Mouse (Mus musculus) T-cell, adult 2 months (primary cell): ENCODE results near the gene Tub.

Experiments used
- DNase-seq: peaks from one replicate; pipeline ENCODE4 v3.0.0; 2022; ENCODE audit warnings: low spot score

Gene Tub

GRCm38 (mm10) chr7:108950312-108950761, at the start of gene Tub:
Gene Tub, plus strand, starts transcription at chr7:108950338.
- DNase-seq: peak; percentile 53

GRCm38 (mm10) chr7:108903969-108904368, 46.2 kb upstream of the Tub start:
- DNase-seq: no peak

- no peak for DNase-seq
Observed at GRCm38 (mm10) chr7:108927043-108927442, 23.1 kb upstream of the Tub start.

GRCm38 (mm10) chr7:108928280-108929188, 21.6 kb upstream of the Tub start:
- DNase-seq: no peak

- DNase-seq: no peak
Observed at GRCm38 (mm10) chr7:108929726-108930393, 20.3 kb upstream of the Tub start, which contains the start of gene Nlrp10. Gene Nlrp10, minus strand, starts transcription at chr7:108930178.

GRCm38 (mm10) chr7:108933794-108934731, 16.1 kb upstream of the Tub start, which contains the start of gene Eif3f:
Gene Eif3f, plus strand, starts transcription at chr7:108934417.
- DNase-seq: peak; percentile 94

GRCm38 (mm10) chr7:108934836-108935235, 15.3 kb upstream of the Tub start:
- DNase-seq: no peak

GRCm38 (mm10) chr7:108935411-108935810, 14.7 kb upstream of the Tub start:
- no peak for DNase-seq

- DNase-seq: no peak
Observed at GRCm38 (mm10) chr7:108936591-108936990, 13.5 kb upstream of the Tub start.

GRCm38 (mm10) chr7:108941466-108941865, 8.7 kb upstream of the Tub start:
- no peak for DNase-seq

- peak; percentile 23 for DNase-seq
Observed at GRCm38 (mm10) chr7:108944002-108944401, 6.1 kb upstream of the Tub start.

- no peak for DNase-seq
Observed at GRCm38 (mm10) chr7:108948611-108949010, 1.5 kb upstream of the Tub start.

GRCm38 (mm10) chr7:108949301-108949700, 837 bp upstream of the Tub start:
- no peak for DNase-seq

GRCm38 (mm10) chr7:108950762-108951331, 709 bp downstream of the Tub start:
- DNase-seq: peak; percentile 15

- DNase-seq: no peak
Observed at GRCm38 (mm10) chr7:108952801-108953200, 2.7 kb downstream of the Tub start.

- DNase-seq: peak; percentile 10
Observed at GRCm38 (mm10) chr7:108954185-108954584, 4.0 kb downstream of the Tub start.

- DNase-seq: no peak
Observed at GRCm38 (mm10) chr7:108957734-108958133, 7.6 kb downstream of the Tub start.

GRCm38 (mm10) chr7:108965968-108966367, 15.8 kb downstream of the Tub start:
- DNase-seq: no peak

- DNase-seq: peak; percentile 28
Observed at GRCm38 (mm10) chr7:108966742-108967362, 16.7 kb downstream of the Tub start.

GRCm38 (mm10) chr7:108968201-108968600, 18.1 kb downstream of the Tub start:
- no peak for DNase-seq

GRCm38 (mm10) chr7:108972273-108972672, 22.1 kb downstream of the Tub start:
- no peak for DNase-seq
